Mouse (Mus musculus) forebrain, embryonic 14.5 days (tissue): ENCODE results near the gene Sfxn1. TPM values are rescaled to one million over a fixed set of nuclear protein-coding genes. Genes with fewer than 3 reads are reported as not detected.

ENCODE experiments used
- ATAC-seq: fragments of 200-750 bp; cut with Nextera tagmentation; 2 replicates; pipeline ENCODE4 v1.8.0; 2017; ENCODE audit warnings: mild to moderate bottlenecking, moderate library complexity
- DNase-seq: peaks from one replicate; pipeline ENCODE4 v3.0.0-alpha.2; 2015; ENCODE audit warnings: low spot score
- H3K27ac ChIP-seq: fragments of 300-500 bp; sonication (generic); 2 replicates; pipeline ENCODE4 v1.5.1; 2014; ENCODE audit warnings: low read depth, mild to moderate bottlenecking, control low read depth, low read length, moderate library complexity
- H3K27me3 ChIP-seq: fragments of 300-500 bp; sonication (generic); replicated peaks from 2 replicates; pipeline ENCODE4 v1.6.1; 2014; ENCODE audit warnings: low read length, control low read depth, mixed read lengths; ENCODE audit not compliant: control insufficient read depth, insufficient read depth
- H3K36me3 ChIP-seq: fragments of 300-500 bp; sonication (generic); 2 replicates; pipeline ENCODE4 v1.6.1; 2014; ENCODE audit warnings: low read length, control low read depth; ENCODE audit not compliant: control insufficient read depth, insufficient read depth
- H3K4me1 ChIP-seq: fragments of 300-500 bp; sonication (generic); 2 replicates; pipeline ENCODE4 v1.6.1; 2014; ENCODE audit warnings: antibody characterized with exemption, low read length, control low read depth; ENCODE audit not compliant: control insufficient read depth, insufficient read depth
- H3K4me2 ChIP-seq: fragments of 300-500 bp; sonication (generic); 2 replicates; pipeline ENCODE4 v1.6.1; 2014; ENCODE audit warnings: mild to moderate bottlenecking, control low read depth, low read length
- H3K4me3 ChIP-seq: fragments of 300-500 bp; sonication (generic); 2 replicates; pipeline ENCODE4 v1.5.1; 2014; ENCODE audit warnings: low read depth, low read length, control low read depth
- H3K9ac ChIP-seq: fragments of 300-500 bp; sonication (generic); 2 replicates; pipeline ENCODE4 v1.6.1; 2014; ENCODE audit warnings: mild to moderate bottlenecking, low read length, control low read depth, moderate library complexity
- H3K9me3 ChIP-seq: fragments of 300-500 bp; sonication (generic); replicated peaks from 2 replicates; pipeline ENCODE4 v1.6.1; 2016; ENCODE audit warnings: low read length, control low read depth, mixed read lengths; ENCODE audit not compliant: control insufficient read depth
- WGBS: fragments of 180-500 bp; shearing (Covaris S2); extraction: QIAGEN DNeasy Blood & Tissue Kit; methylation state at CpG from one replicate; pipeline ENCODE4 v1.1.7; 2014; 5-methylcytosine and 5-hydroxymethylcytosine counted together
- polyA plus RNA-seq: library from polyadenylated mRNA; unstranded; fragments of >200 nt; fragmentation: Nextera tagmentation; extraction: Ambion mirVana; gene quantifications from 2 replicates; pipeline ENCODE4 v1.2.1, GENCODE M21; 2014

Sfxn1 gene
- polyA plus RNA-seq, 1 experiment from 2014 or later: 88.8 TPM

DNA sequence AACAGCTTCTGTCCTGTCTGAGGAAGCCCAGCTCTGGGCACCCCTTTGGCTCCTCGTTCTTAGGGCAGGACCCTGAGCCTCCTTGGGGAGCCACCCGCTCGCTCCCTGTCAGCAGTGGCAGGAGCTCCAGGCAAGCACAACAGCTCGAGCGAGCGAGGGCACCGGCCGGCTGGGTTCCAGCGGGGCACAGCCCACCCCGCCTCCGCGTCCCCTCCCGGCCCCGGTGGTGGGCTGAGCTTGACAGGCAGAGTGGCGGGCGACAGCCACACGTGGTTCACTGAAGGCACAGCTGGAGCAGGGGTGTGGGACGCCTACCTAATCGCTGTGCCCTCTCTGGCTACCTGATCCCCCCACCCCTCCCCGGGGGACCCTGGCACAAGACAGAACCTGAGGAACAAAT is 16.7 kb upstream of the Sfxn1 start:
- Histone ChIP-seq H3K27ac (no peak overlapping the region), H3K4me3 (peak overlapping the region; percentile 43), H3K4me2 (peak overlapping the region; percentile 97), H3K4me1 (peaks cover 7% of the 10 kb centered on the region), H3K36me3 (no peaks in the 10 kb centered on the region), H3K9ac (peak overlapping the region; percentile 53), H3K27me3 (peaks cover 9% of the 10 kb centered on the region), H3K9me3 (no peaks in the 10 kb centered on the region)
- DNase-seq (peak; percentile 36), ATAC-seq (peak; percentile 61)
- 1% methylated on average over 20 of the region's 20 CpGs for WGBS

DNA sequence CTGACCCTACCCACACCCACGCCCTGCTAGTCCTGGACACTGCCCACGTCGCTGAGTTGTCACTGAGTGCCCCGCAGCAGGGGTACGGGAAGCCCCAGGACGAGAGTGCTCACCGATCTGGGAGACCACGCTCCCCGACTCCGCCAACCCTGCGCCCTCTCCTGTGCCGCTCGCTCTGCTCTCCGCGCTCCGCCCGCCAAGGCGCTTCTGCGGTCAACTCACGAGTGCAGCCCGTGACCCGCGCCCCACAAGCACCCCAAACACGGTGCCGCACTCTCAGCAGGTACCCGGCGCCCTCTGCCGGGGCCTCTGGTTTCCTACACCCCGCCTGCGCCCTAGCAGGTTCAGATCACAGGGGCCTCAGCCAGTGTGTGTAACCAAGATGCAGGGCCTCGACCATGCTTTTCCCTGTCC is 16.2 kb upstream of the Sfxn1 start, which contains the start of gene Drd1:
Gene Drd1 (minus strand): TSS at position 258 of the 414 bp plus-strand sequence.
- Histone ChIP-seq H3K4me2 (peak within 1 kb of the TSS; percentile 97), H3K9ac (peak within 1 kb of the TSS; percentile 53), H3K4me1 (peaks cover 7% of the 10 kb centered on the region), H3K36me3 (no peaks in the 10 kb centered on the region), H3K27me3 (peaks cover 9% of the 10 kb centered on the region), H3K4me3 (peak within 1 kb of the TSS; percentile 43), H3K9me3 (no peaks in the 10 kb centered on the region), H3K27ac (no peak within 1 kb of the TSS)
- 0% methylated on average over 31 of the region's 31 CpGs for WGBS
- ATAC-seq (peak; percentile 89), DNase-seq (peak; percentile 72)

GRCm38 (mm10) chr13:54062068-54062467 is 9.6 kb upstream of the Sfxn1 start:
- DNase-seq: no peak
- ATAC-seq: no peak
- Histone ChIP-seq H3K36me3 (no peaks in the 10 kb centered on the region), H3K4me3 (no peak overlapping the region), H3K4me2 (no peak overlapping the region), H3K27me3 (no peaks in the 10 kb centered on the region), H3K9ac (no peak overlapping the region), H3K9me3 (no peaks in the 10 kb centered on the region), H3K4me1 (no peaks in the 10 kb centered on the region), H3K27ac (no peak overlapping the region)
- 87% methylated on average over 3 of the region's 3 CpGs for WGBS

DNA sequence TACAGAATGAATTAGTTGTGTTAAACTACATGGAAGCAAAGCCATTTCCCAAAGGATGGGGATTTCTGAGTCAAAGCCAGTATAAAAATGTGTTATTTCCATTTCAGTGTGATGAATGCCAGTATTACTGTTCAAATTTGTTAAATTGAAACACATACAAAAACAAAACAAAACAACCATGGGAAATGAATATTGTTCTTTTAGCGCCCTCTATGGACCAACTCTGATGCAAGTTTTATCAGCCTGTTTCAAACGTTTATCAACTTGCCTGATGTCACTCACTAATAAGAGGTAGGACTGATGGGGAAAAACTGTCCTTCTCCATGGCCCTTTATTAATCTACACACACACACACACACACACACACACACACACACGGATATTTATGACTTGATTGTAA is 8.4 kb upstream of the Sfxn1 start:
- DNase-seq (peak; percentile 78), ATAC-seq (no peak)
- Histone ChIP-seq H3K4me1 (peaks cover 1% of the 10 kb centered on the region; the same call in 1 of the 2 replicates), H3K9me3 (no peaks in the 10 kb centered on the region), H3K4me3 (no peak overlapping the region), H3K9ac (no peak overlapping the region), H3K4me2 (no peak overlapping the region), H3K36me3 (no peaks in the 10 kb centered on the region), H3K27ac (no peak overlapping the region), H3K27me3 (no peaks in the 10 kb centered on the region)
- WGBS: 1% methylated on average over 3 of the region's 3 CpGs

DNA sequence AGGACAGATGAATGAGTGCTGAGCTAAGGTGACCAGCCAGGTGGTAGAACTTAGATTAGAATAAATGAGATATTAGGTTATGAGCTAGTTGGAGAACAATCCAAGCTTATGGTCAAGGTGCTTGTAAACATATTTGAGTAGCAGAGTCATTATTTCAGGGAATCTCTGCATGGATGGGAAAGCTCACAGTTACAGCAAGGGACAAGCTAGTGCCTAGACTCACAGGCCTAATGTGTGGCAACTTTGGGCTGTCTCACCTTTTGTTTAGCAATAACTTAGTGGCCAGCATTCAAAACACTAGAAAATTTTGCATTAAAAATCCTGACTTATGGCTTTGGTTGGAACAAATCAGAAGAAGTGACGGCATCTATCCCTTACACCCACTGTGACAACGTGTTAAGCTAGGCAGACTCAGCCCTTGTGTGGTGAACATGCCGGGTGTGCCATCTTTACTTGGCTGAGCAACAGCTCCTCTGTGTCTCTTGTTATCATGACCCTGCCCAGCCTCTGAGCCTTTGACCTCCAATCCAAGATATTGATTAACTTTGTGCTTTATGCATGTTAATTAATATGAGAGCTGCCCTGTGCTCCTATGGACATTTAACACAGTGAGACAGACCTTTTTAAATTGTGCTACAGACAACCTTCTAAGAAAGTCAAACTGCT is 5.5 kb upstream of the Sfxn1 start:
- Histone ChIP-seq H3K4me3 (no peak overlapping the region), H3K36me3 (no peaks in the 10 kb centered on the region), H3K9me3 (no peaks in the 10 kb centered on the region), H3K9ac (no peak overlapping the region), H3K4me1 (peaks cover 2% of the 10 kb centered on the region; the same call in 1 of the 2 replicates), H3K27me3 (no peaks in the 10 kb centered on the region), H3K4me2 (no peak overlapping the region), H3K27ac (no peak overlapping the region)
- 89% methylated on average over 3 of the region's 3 CpGs for WGBS
- ATAC-seq (no peak), DNase-seq (no peak)

DNA sequence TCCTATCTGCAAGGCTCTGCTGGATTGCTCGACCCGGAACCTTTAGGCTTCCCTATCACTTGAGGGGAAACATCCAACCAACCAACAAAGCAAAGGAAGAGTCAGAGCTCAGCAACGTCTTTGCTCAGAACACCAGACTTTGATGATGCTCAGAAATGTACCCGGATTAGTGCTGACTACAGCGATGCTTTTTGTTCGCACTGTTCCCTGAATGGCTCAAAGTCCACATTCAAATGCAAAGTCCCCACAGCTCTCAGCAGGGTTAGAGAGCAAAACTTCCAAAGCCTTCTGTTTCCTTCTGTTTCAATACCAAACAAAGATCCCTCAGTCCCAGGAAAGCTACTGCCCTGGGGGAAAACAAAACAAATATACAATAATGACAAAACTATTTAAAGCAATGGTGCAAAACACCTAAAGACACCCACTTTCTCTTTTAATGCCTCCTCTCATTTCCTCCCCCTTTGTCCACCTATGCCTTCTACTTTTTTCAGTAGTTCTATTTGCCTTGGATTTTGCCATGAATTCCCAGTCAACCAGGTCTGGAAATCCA is 4.0 kb upstream of the Sfxn1 start:
- Histone ChIP-seq H3K4me1 (peaks cover 6% of the 10 kb centered on the region; the same call in 1 of the 2 replicates), H3K36me3 (no peaks in the 10 kb centered on the region), H3K9me3 (no peaks in the 10 kb centered on the region), H3K4me3 (no peak overlapping the region), H3K9ac (no peak overlapping the region), H3K27me3 (no peaks in the 10 kb centered on the region), H3K4me2 (no peak overlapping the region), H3K27ac (no peak overlapping the region)
- ATAC-seq (no peak), DNase-seq (peak; percentile 49)
- 1% methylated on average over 6 of the region's 6 CpGs for WGBS

GRCm38 (mm10) chr13:54071011-54071410 is 658 bp upstream of the Sfxn1 start:
- no peak overlapping the region for H3K4me2 ChIP-seq
- DNase-seq: no peak
- H3K27ac ChIP-seq: no peak overlapping the region
- H3K36me3 ChIP-seq: 0 out of 2 replicates have a peak, but pooled peaks cover 2% of the 10 kb centered on the region
- H3K4me1 ChIP-seq: peaks cover 10% of the 10 kb centered on the region; the same call in 1 of the 2 replicates
- H3K9me3 ChIP-seq: no peaks in the 10 kb centered on the region
- WGBS: 96% methylated on average over 9 of the region's 9 CpGs
- no peak overlapping the region for H3K4me3 ChIP-seq
- no peak overlapping the region for H3K9ac ChIP-seq
- no peaks in the 10 kb centered on the region for H3K27me3 ChIP-seq
- ATAC-seq: no peak

DNA sequence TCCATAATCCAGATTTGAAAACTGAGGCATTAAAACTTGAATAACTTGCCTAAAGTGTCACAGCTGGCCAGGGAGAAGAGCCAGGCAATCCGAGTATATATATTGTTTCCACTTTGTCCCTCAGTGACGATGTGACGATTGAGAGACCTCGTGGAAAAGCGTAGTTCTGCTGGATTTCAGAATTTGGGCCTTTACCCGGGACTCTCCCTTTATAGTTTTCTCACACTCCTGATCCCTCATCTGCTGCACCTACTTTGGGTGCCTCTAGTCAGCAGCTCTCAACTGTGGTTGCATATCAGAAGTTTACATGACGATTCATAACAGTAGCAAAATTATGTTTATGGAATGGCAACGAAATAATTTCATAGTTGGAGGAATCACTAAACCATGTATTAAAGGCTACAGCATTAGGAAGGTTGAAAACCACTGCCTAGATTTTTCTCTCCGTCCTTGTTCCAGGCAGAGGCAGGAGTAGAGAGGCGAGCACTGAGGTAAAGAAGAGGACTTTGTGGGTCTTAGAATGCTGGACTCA is 923 bp downstream of the Sfxn1 start:
- DNase-seq: no peak
- Histone ChIP-seq H3K27me3 (no peaks in the 10 kb centered on the region), H3K27ac (0 out of 2 replicates have a peak overlapping the region, but pooled peaks have one; percentile 14), H3K4me1 (peaks cover 10% of the 10 kb centered on the region; the same call in 1 of the 2 replicates), H3K4me2 (peak overlapping the region; percentile 65), H3K9me3 (no peaks in the 10 kb centered on the region), H3K4me3 (peak overlapping the region; percentile 63), H3K36me3 (0 out of 2 replicates have a peak, but pooled peaks cover 6% of the 10 kb centered on the region), H3K9ac (peak overlapping the region; percentile 87)
- ATAC-seq: no peak
- 31% methylated on average over 10 of the region's 10 CpGs for WGBS

- 38% methylated on average over 1 of the region's 1 CpGs for WGBS
- 0 out of 2 replicates have a peak overlapping the region, but pooled peaks have one; percentile 14 for H3K27ac ChIP-seq
- ATAC-seq: no peak
- H3K4me3 ChIP-seq: peak overlapping the region; percentile 63; the same call in 1 of the 2 replicates
- H3K9me3 ChIP-seq: no peaks in the 10 kb centered on the region
- H3K4me2 ChIP-seq: peak overlapping the region; percentile 65
- H3K27me3 ChIP-seq: no peaks in the 10 kb centered on the region
- H3K4me1 ChIP-seq: peaks cover 10% of the 10 kb centered on the region; the same call in 1 of the 2 replicates
- 0 out of 2 replicates have a peak, but pooled peaks cover 6% of the 10 kb centered on the region for H3K36me3 ChIP-seq
- no peak overlapping the region for H3K9ac ChIP-seq
- DNase-seq: no peak
Measured at GRCm38 (mm10) chr13:54073066-54073465, 1.4 kb downstream of the Sfxn1 start.
